Mouse (Mus musculus) liver, postnatal 0 days (tissue): ENCODE measurements around the gene Serpina9.

ENCODE experiments used
- CTCF ChIP-seq: sonication (generic); IDR thresholded peaks from 2 replicates; pipeline ENCODE4 v1.5.1; 2016; ENCODE audit warnings: antibody characterized with exemption, low read depth
- EP300 ChIP-seq: IDR thresholded peaks from 2 replicates; pipeline ENCODE4 v1.6.1; 2016; ENCODE audit warnings: antibody characterized with exemption, low read depth, mild to moderate bottlenecking

- TF ChIP-seq CTCF = no peak
- TF ChIP-seq EP300 = no peak
These were observed 20.2 kb upstream of the Serpina9 start for GRCm38 (mm10) chr12:104033752-104034151.
